Mouse (Mus musculus) stomach, adult 2 months (tissue): ENCODE data around the gene 4933436I01Rik. TPM values are rescaled to one million over a fixed set of nuclear protein-coding genes. Genes with fewer than 3 reads are reported as not detected.

Experiments
- polyA plus RNA-seq: library from polyadenylated mRNA; depleted of rRNA; stranded (reverse); fragments of >200 nt; gene quantifications from 2 replicates; pipeline ENCODE4 v1.2.3, GENCODE M21; 2012; rRNA removed

4933436I01Rik gene
- not detected in 2 replicates for polyA plus RNA-seq

GRCm38 (mm10) chrX:67921350-67921749, at the start of gene 4933436I01Rik:
4933436I01Rik (minus strand) TSS chrX:67921450.

Other genes starting within 250 kb of the 4933436I01Rik start
- not detected in 2 replicates for gene Gm1140, start 227.9 kb downstream of the 4933436I01Rik start, polyA plus RNA-seq
- gene Gm14692, start 225.8 kb downstream of the 4933436I01Rik start, polyA plus RNA-seq = not detected in 2 replicates